Mouse (Mus musculus) erythroblast, embryonic 14.5 days (primary cell): ENCODE results near the gene Adprh.

Experiments used
- GATA1 ChIP-seq: IDR thresholded peaks from 2 replicates; pipeline ENCODE4 v1.6.1; 2012; ENCODE audit warnings: low read length, inconsistent platforms, mixed read lengths
- TAL1 ChIP-seq: IDR thresholded peaks from 3 replicates; pipeline ENCODE4 v1.6.1; 2012; ENCODE audit warnings: low read length, inconsistent platforms, mixed read lengths

DNA sequence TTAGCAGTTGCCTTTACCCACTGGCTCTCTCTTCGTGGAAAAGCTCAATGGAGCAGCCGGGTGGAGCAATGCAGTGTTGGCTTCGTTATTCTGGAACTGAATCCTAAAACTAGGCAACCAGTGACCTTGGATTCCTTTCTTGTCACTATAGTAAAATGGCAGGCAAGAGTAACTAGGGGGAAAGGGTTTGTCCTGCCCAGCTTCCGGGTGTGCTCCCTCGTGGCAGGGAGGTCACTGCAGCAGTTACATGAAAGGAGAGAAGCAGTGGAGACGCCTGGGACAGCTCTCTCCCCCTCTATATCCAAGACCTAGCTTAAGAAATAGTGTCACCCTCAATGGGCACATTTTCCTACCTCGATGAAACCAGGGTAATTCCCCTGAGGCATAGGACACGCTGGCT is 16.9 kb upstream of the Adprh start:
- no peak for TF ChIP-seq TAL1
- TF ChIP-seq GATA1: no peak
